Mouse (Mus musculus): Measurements from ENCODE around the gene Crhr2.

DNA sequence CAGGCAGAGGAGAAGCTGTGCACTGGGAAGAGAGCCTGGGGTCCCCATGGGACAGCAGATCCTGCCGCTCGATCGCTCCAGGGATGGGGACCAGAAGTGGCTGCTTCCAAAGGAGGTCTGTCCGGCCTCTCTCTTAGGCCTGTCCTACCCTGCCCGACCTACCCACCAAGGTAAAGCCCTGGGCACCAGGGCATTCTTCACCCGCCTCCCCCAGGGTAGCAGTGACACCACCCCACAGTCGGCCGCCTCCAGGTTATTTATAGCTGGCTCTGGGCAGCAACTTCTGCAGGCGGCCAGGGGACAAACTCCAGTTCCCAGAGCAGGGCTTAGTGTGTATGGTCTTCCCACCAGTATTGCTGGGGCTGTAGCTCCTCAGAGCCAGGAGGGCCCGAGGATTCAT lies at the start of gene Crhr2:
- TF ChIP-seq CTCF (IDR thresholded peaks at IDR 0.05; ENCODE audit: insufficient read depth, low read depth, low read length) (no peak), POLR2A (IDR thresholded peaks at IDR 0.05; ENCODE audit: insufficient read depth, low read depth, low read length) (no peak)

Measured in olfactory bulb, adult 2 months (tissue).